Mouse (Mus musculus) sigmoid colon, adult 10 weeks (tissue): ENCODE measurements around the gene Aspm. TPM values are rescaled to one million over a fixed set of nuclear protein-coding genes. Genes with fewer than 3 reads are reported as not detected.

Experiments
- polyA plus RNA-seq: library from polyadenylated mRNA; stranded (reverse); fragments of 350-450 nt; fragmentation: Illumina TruSeq; extraction: RNeasy Lipid Tissue Mini Kit (QIAGEN cat#74804); gene quantifications from one replicate; pipeline ENCODE4 v1.2.3, GENCODE M21; 2014; ENCODE audit warnings: low read depth, low replicate concordance

Aspm gene
- polyA plus RNA-seq = 4.9 TPM

GRCm38 (mm10) chr1:139454340-139455225, at the start of gene Aspm:
Aspm (plus strand) TSS chr1:139454772.

GRCm38 (mm10) chr1:139421875-139422791, 32.4 kb upstream of the Aspm start, which contains the start of gene Zbtb41:
Zbtb41 (plus strand) TSS chr1:139422288.

DNA sequence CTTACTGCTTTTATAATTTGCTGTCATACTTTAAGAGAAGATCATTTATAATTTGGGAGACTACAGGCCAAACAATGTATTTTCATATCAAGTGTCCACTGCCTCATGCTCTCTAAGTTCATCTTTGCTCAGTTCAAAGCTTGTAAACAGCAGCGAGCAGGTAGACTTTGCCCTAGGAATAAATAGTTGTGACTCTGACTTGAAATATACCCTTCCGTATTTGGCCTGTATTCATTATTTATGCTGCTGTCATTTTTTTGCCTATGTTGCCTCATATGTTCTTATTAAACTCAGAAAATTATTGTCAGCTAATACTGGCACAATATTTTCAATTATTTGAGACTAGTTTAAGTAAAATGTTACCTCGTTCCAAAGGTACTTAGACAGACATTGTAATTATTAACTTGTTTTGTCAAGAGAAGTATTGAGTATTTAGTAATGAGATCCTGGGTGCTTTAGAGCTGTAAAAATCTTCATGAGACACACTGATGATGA, 46.7 kb downstream of the Aspm start, which contains the start of gene F13b:
TSS of gene F13b (plus strand) at position 445 of the 495 bp plus-strand sequence.

Other genes starting within 250 kb of the Aspm start
- gene Crb1, start 77.7 kb upstream of the Aspm start, polyA plus RNA-seq = not detected
- gene Zbtb41, start 32.5 kb upstream of the Aspm start, polyA plus RNA-seq = 25.5 TPM
- gene F13b, start 46.9 kb downstream of the Aspm start, polyA plus RNA-seq = not detected
- gene Cfhr1, start 105.5 kb downstream of the Aspm start, polyA plus RNA-seq = not detected